Mouse (Mus musculus): Measurements from ENCODE around the gene Srgn.

DNA sequence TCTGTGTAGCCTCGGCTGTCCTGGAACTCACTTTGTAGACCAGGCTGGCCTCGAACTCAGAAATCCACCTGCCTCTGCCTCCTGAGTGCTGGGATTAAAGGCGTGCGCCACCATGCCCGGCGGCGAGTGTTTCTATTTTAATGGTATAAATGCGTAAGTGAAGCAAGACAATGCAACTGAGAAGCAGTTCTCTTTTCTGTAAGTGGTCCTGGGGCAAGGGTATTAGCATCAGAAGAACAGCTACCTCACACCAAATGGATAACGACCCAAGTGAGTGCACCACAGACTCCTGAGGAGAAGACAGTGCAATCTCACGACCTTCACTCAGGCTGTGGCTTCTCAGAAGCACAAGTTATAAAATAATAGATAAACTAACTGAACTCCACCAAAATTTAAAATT, 52.3 kb downstream of the Srgn start:
- TF ChIP-seq POLR2A (IDR thresholded peaks at IDR 0.05; ENCODE audit: control insufficient read depth, extremely low read depth, insufficient read depth, low read length, poor library complexity): no peak
- TF ChIP-seq CTCF (IDR thresholded peaks at IDR 0.05; ENCODE audit: borderline replicate concordance, control insufficient read depth, extremely low read depth, insufficient read depth, low read length, poor library complexity): no peak

All from thymus, adult 2 months (tissue).